Mouse (Mus musculus) limb, embryonic 12.5 days (tissue): Measurements from ENCODE around the gene Bex6. TPM values are rescaled to one million over a fixed set of nuclear protein-coding genes. Genes with fewer than 3 reads are reported as not detected.

Experiments
- ATAC-seq: fragments of 200-750 bp; cut with Nextera tagmentation; 2 replicates; pipeline ENCODE4 v1.8.0; 2017; ENCODE audit warnings: low read depth, moderate TSS enrichment; ENCODE audit not compliant: insufficient number of reproducible peaks, insufficient read depth, low FRiP score, low TSS enrichment
- H3K27ac ChIP-seq: fragments of 300-500 bp; sonication (generic); 2 replicates; pipeline ENCODE4 v1.5.1; 2016; ENCODE audit warnings: mild to moderate bottlenecking, moderate library complexity
- H3K27me3 ChIP-seq: fragments of 300-500 bp; sonication (generic); 2 replicates; pipeline ENCODE4 v1.6.1; 2016; ENCODE audit warnings: mild to moderate bottlenecking, moderate library complexity
- H3K36me3 ChIP-seq: fragments of 300-500 bp; sonication (generic); 2 replicates; pipeline ENCODE4 v1.6.1; 2016; ENCODE audit warnings: mild to moderate bottlenecking, moderate library complexity
- H3K4me1 ChIP-seq: fragments of 300-500 bp; sonication (generic); replicated peaks from 2 replicates; pipeline ENCODE4 v1.6.1; 2016
- H3K4me2 ChIP-seq: fragments of 300-500 bp; sonication (generic); 2 replicates; pipeline ENCODE4 v1.6.1; 2016; ENCODE audit warnings: mild to moderate bottlenecking, moderate library complexity
- H3K4me3 ChIP-seq: fragments of 300-500 bp; sonication (generic); replicated peaks from 2 replicates; pipeline ENCODE4 v1.5.1; 2016; ENCODE audit warnings: mild to moderate bottlenecking
- H3K9ac ChIP-seq: fragments of 300-500 bp; sonication (generic); replicated peaks from 2 replicates; pipeline ENCODE4 v1.6.1; 2016; ENCODE audit warnings: mild to moderate bottlenecking, moderate library complexity
- H3K9me3 ChIP-seq: fragments of 300-500 bp; sonication (generic); 2 replicates; pipeline ENCODE4 v1.6.1; 2016; ENCODE audit warnings: mild to moderate bottlenecking, moderate library complexity
- WGBS: fragments of 180-500 bp; shearing (Covaris S2); methylation state at CpG from one replicate; pipeline ENCODE4 v1.1.7; 2016; 5-methylcytosine and 5-hydroxymethylcytosine counted together
- polyA plus RNA-seq: library from polyadenylated mRNA; unstranded; fragments of >200 nt; fragmentation: Nextera tagmentation; extraction: Ambion mirVana; gene quantifications from 2 replicates; pipeline ENCODE4 v1.2.1, GENCODE M21; 2016

Gene Bex6
- polyA plus RNA-seq, 1 experiment from 2014 or later, result not detected

DNA sequence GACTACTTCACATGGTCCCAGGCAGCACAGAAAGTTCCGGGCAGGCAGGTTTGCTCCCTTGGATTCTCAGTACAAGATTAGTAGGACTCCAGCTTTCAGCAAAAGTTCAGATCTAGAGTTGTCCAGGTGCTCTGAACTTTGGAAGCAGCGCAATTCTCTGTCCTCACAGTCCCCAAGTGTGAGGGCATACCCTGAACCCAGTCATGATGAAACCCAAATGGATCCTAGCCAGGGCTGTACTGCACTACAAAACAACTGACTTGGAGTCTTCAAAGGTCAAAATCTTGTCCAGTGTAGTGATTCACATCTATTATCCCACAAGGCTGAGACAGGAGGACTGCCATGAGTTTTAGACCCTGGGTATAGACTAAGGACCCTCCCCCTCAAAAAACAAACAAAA lies 22.3 kb upstream of the Bex6 start:
- H3K27ac ChIP-seq, result no peak overlapping the region
- H3K9ac ChIP-seq, result no peak overlapping the region
- no peaks in the 10 kb centered on the region for H3K36me3 ChIP-seq
- no peaks in the 10 kb centered on the region for H3K4me1 ChIP-seq
- H3K4me2 ChIP-seq, result no peak overlapping the region
- H3K9me3 ChIP-seq, result no peaks in the 10 kb centered on the region
- 80% methylated on average over 2 of the region's 2 CpGs for WGBS
- no peak overlapping the region for H3K4me3 ChIP-seq
- 0 out of 2 replicates have a peak, but pooled peaks cover 3% of the 10 kb centered on the region for H3K27me3 ChIP-seq
- ATAC-seq, result no peak

DNA sequence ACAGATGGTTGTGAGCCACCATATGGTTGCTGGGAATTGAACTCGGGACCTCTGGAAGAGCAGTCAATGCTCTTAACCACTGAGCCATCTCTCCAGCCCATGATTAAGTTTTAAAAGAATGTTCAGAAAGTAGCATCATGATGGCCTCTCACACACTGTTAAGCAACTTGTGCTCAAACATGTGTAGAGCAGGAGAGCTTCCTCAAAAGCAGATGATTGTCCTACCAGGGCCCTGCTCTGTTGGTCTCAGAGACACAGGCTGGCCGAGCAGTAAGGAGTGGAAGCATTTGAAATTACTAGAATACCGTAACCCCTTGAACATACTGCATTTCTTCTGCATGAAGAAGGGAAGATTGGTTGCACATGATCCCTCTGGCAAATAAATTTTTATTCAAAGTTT lies 20.7 kb upstream of the Bex6 start:
- Histone ChIP-seq H3K27me3 (peaks cover 4% of the 10 kb centered on the region), H3K4me3 (no peak overlapping the region), H3K4me1 (no peaks in the 10 kb centered on the region), H3K36me3 (no peaks in the 10 kb centered on the region), H3K27ac (no peak overlapping the region), H3K9ac (no peak overlapping the region), H3K4me2 (no peak overlapping the region), H3K9me3 (no peaks in the 10 kb centered on the region)
- ATAC-seq, result no peak
- 91% methylated on average over 3 of the region's 3 CpGs for whole genome bisulfite sequencing

DNA sequence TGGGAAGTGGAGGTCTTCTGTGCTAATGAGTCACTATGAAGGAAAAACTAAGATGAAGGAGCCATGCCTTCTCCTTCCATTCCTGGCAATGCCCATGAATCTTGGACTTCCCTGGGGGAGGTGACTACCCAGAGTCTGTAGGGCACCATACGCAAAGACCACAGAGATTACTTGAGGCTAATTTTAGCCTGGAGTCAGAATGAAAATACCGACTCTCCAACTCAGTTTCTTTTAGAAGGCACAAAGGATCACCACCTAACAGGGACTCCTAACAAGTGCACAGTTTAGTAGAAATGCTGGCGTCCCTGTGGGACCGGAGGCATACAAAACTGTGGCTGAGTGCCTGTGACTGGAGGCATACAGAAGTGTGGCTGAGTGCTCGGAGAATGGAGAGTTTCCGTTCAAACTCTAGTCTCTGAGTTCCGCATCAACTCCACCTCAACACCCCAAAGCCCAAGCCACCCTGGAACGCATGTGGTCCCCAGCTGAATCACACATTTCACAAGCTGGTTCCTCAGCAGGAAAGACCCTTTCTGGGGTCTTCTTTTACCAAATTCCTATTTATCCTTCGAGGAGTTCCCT lies 18.8 kb upstream of the Bex6 start:
- H3K4me2 ChIP-seq, result no peak overlapping the region
- H3K27ac ChIP-seq, result no peak overlapping the region
- no peak overlapping the region for H3K9ac ChIP-seq
- peaks cover 17% of the 10 kb centered on the region for H3K27me3 ChIP-seq
- H3K4me3 ChIP-seq, result no peak overlapping the region
- H3K9me3 ChIP-seq, result no peaks in the 10 kb centered on the region
- no peak for ATAC-seq
- H3K36me3 ChIP-seq, result no peaks in the 10 kb centered on the region
- peaks cover 11% of the 10 kb centered on the region for H3K4me1 ChIP-seq
- 92% methylated on average over 9 of the region's 9 CpGs for WGBS

DNA sequence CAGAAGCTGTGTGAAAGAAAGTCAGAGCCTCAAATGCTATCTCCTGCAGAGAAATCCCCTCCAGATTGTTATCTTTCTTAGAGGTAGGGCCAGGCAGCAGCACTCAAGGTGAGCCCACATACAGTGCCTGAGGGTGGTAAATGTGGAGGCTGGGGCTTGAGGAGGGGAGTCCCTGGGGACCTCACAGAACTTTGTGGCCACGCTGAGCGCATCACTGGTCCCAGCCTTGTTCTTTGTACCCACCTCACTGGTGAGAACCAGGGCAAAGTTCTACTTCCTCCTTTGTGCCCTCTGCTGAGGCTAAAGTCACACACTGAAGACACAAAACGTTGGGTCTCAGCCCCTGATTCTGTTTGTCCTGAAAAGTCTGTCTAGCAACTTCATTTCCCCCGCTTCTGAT lies 16.2 kb upstream of the Bex6 start:
- peaks cover 11% of the 10 kb centered on the region for H3K4me1 ChIP-seq
- WGBS, result 78% methylated on average over 4 of the region's 4 CpGs
- no peak overlapping the region for H3K9ac ChIP-seq
- no peak for ATAC-seq
- H3K36me3 ChIP-seq, result no peaks in the 10 kb centered on the region
- no peak overlapping the region for H3K4me3 ChIP-seq
- H3K4me2 ChIP-seq, result no peak overlapping the region
- H3K9me3 ChIP-seq, result no peaks in the 10 kb centered on the region
- H3K27me3 ChIP-seq, result peaks cover 14% of the 10 kb centered on the region
- no peak overlapping the region for H3K27ac ChIP-seq

DNA sequence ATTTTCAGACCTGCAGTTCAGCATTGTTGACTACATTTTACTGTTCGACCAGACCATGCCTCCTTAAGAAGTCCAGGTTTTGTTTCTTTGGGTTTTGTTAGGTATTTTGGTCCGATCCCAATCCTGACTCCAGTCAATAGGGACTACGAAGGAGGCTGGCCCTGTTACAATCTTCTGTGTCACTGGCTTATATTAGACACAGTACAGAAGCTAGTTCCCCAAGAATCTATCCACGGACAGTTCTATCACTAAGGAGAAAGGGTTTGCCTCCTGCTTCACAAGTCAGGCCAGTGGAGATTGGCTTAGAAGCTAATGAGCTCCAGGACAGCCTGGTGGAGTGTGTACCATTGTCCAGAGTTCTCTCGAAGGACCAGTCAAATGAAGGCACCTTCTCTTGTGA lies 15.7 kb upstream of the Bex6 start:
- no peak for ATAC-seq
- Histone ChIP-seq H3K36me3 (no peaks in the 10 kb centered on the region), H3K9me3 (no peaks in the 10 kb centered on the region), H3K4me1 (peaks cover 11% of the 10 kb centered on the region), H3K4me3 (no peak overlapping the region), H3K27ac (no peak overlapping the region), H3K4me2 (0 out of 2 replicates have a peak overlapping the region, but pooled peaks have one; percentile 84), H3K27me3 (peaks cover 14% of the 10 kb centered on the region), H3K9ac (no peak overlapping the region)
- WGBS, result 87% methylated on average over 5 of the region's 5 CpGs

DNA sequence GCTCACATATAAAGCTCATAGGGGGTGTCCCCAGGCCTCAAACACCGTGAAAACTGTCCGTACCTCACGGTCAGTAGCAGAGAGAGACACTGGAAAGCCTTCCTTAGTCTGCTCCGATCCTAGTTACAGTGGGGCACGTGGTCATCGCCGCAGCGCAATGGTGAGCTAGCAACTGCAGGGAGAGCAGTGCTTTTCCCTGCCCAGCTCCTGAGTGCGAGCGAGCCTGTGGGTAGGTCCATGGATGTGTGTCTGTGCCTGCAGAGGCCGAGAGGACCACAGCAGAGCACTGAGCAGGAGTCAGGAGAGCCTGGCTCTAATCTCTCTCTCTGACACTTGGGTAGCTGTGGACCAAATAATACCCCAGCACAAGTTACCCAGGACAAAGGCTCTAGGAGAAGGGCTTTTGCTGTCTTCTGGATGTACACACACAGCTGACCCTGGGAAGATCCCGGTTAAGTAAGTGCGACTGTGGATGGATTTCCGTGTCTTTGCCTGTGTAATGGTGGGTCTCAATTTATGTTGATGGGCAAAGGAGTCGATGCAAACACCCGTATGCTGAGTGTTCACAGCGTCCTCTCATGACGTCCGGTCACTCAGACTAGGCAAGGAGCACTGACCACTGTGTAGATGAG lies 15.1 kb upstream of the Bex6 start:
- H3K9me3 ChIP-seq, result no peaks in the 10 kb centered on the region
- H3K9ac ChIP-seq, result peak overlapping the region; percentile 55; the same call in 1 of the 2 replicates
- no peak for ATAC-seq
- H3K27ac ChIP-seq, result no peak overlapping the region
- H3K36me3 ChIP-seq, result no peaks in the 10 kb centered on the region
- H3K4me1 ChIP-seq, result peaks cover 11% of the 10 kb centered on the region
- H3K4me3 ChIP-seq, result peak overlapping the region; percentile 46
- WGBS, result 68% methylated on average over 19 of the region's 19 CpGs
- H3K4me2 ChIP-seq, result peak overlapping the region; percentile 84
- peaks cover 14% of the 10 kb centered on the region for H3K27me3 ChIP-seq

DNA sequence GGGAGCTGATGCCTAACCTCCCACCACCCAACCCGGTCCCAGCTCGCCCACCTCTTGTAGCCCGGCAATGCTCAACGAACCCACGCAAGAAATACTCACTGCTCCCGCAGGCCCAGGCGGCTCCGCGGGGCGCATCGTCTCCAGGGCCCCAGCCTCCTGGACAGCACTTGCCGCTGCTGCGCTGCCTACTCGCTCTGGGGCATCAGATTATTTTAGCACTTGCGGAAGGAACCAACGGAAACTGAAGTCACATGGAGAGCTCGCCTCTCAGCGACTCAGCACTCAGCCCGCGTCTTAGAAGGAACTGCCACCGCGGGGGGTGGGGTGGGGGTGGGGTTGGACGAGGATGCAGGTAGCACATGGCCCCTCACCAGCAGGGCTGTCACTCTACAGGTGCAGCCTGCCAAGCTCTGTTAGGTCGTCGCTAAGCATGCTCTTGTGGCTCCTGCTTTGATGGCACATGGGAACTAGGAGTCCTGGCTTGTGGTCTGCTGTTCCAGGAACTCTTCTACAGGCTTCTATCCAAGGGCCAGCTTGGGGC lies 14.3 kb upstream of the Bex6 start, which contains the start of gene Nrros:
Gene Nrros (minus strand): TSS at position 314 of the 541 bp plus-strand sequence.
- ATAC-seq, result no peak
- 3% methylated on average over 25 of the region's 25 CpGs for WGBS

DNA sequence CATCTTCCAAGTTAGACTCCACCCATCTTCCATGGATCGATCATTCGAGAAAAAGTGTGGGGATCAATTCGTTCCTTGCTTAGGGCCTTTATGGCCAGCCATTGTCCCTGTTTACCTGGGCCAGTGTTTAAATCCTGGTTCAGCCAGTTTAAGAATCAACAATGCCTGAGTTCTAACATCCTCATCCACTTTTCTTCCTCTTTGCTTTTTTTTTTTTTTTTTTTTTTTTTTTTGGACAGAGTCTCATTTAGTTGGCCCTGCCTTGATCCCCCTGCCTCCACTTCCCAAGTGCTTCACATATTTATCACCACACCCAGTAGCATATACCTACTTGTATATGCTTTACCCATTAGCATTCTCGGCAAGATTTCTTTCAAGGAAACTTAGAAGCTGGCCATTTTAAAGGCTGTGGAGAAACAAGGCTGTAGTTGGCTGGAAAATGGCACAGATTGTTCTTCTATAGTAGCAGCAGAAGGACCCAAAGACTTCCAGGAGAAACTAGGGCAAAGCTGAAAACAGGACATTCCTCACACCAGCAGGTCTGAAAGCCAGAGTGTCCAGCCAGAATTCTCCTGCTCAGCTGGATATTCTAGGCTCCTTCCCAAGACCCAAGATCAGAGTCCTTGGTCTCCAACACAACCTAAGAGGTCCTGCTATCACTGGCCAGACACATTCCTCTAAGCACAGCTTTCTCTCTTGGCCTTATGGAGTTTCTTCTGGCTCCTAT lies 11.6 kb upstream of the Bex6 start:
- Histone ChIP-seq H3K27me3 (peaks cover 14% of the 10 kb centered on the region), H3K9ac (no peak overlapping the region), H3K4me1 (peaks cover 11% of the 10 kb centered on the region), H3K27ac (no peak overlapping the region), H3K9me3 (no peaks in the 10 kb centered on the region), H3K4me3 (no peak overlapping the region), H3K4me2 (no peak overlapping the region), H3K36me3 (no peaks in the 10 kb centered on the region)
- ATAC-seq, result no peak
- WGBS, result 85% methylated on average over 4 of the region's 4 CpGs

More for the DNA sequence above, 14.3 kb upstream of the Bex6 start, which contains the start of gene Nrros:
- Histone ChIP-seq H3K4me1 (peaks cover 11% of the 10 kb centered on the region), H3K9ac (peak within 1 kb of the TSS; percentile 55), H3K36me3 (no peaks in the 10 kb centered on the region), H3K27ac (no peak within 1 kb of the TSS), H3K4me3 (peak within 1 kb of the TSS; percentile 46), H3K27me3 (peaks cover 14% of the 10 kb centered on the region), H3K9me3 (no peaks in the 10 kb centered on the region), H3K4me2 (peak within 1 kb of the TSS; percentile 84)

DNA sequence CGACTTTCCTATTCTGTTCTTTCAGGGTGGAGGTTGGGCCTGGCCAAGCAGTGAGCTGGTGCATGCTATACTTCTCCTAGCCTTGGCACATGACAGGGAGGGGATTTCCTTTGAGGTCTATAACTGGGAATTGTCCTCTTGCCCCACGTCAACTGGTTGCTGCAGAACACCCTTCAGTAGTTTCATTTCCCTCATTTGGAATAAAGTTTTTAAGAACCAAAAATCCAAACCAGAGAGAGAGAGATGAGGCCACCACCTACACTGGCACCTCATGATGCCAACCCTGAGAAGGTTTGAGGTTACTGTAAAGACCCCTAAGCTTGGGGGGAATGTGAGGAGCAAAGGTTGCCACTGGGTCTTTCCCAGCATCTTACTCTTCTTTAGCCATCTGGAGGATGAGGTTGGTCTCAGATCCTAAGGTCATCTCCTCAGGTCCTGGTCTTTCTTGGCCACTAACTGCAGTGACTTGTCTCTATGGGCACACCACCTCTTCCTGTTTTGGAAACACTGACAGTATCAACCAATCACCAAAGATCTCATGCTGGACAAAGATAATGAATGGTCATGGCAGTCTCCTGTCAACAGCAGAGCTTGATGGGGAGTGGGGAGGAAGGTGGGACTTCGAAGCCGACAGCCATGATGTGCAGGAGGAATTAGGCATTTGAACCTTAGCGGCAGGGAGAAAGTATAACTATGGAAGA lies 8.4 kb upstream of the Bex6 start:
- no peak for ATAC-seq
- Histone ChIP-seq H3K4me2 (no peak overlapping the region), H3K4me3 (no peak overlapping the region), H3K36me3 (no peaks in the 10 kb centered on the region), H3K9me3 (no peaks in the 10 kb centered on the region), H3K9ac (no peak overlapping the region), H3K27ac (no peak overlapping the region), H3K4me1 (no peaks in the 10 kb centered on the region), H3K27me3 (no peaks in the 10 kb centered on the region)
- 90% methylated on average over 5 of the region's 5 CpGs for WGBS

DNA sequence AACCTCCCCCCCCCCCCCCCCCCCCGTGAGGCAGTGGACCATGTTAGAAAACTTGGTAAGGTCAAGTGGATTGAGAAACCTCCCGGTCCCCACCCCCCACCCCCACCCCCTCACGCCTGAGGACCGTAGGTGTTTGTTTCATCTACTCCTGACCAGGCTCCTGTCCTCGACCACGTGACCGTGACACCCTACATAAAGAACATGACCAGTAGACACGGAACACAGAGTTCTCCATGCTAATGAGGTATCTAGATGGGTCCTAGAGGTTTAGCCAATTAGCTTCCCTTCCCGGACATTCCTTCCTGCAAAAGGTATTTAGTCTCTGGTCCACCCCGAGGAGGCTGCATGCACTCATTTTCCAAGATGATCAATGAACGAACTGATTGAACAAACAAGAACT lies 6.2 kb upstream of the Bex6 start:
- H3K9ac ChIP-seq, result no peak overlapping the region
- no peaks in the 10 kb centered on the region for H3K27me3 ChIP-seq
- H3K36me3 ChIP-seq, result no peaks in the 10 kb centered on the region
- WGBS, result 74% methylated on average over 11 of the region's 11 CpGs
- no peak overlapping the region for H3K27ac ChIP-seq
- H3K4me3 ChIP-seq, result no peak overlapping the region
- ATAC-seq, result no peak
- peaks cover 5% of the 10 kb centered on the region for H3K4me1 ChIP-seq
- no peaks in the 10 kb centered on the region for H3K9me3 ChIP-seq
- H3K4me2 ChIP-seq, result no peak overlapping the region
